Mouse (Mus musculus) heart, postnatal 0 days (tissue): ENCODE measurements around the gene Gm3424. TPM values are rescaled to one million over a fixed set of nuclear protein-coding genes. Genes with fewer than 3 reads are reported as not detected.
A peak's percentile ranks its signal among the peaks of the same experiment; 100 is the strongest.
"Not testable (repeated sequence)": the region's sequence is repeated elsewhere in the genome, so short reads cannot be mapped to it uniquely, and the experiment has no call there.

Experiments
- ATAC-seq: fragments of 200-750 bp; cut with Nextera tagmentation; 2 replicates; pipeline ENCODE4 v1.8.0; 2017; ENCODE audit warnings: low read depth, moderate number of reproducible peaks, moderate library complexity; ENCODE audit not compliant: insufficient read depth
- DNase-seq: peaks from one replicate; pipeline ENCODE4 v3.0.0-alpha.2; 2016; ENCODE audit warnings: low spot score
- H3K27ac ChIP-seq: fragments of 300-500 bp; sonication (generic); 2 replicates; pipeline ENCODE4 v1.5.1; 2014; ENCODE audit warnings: low read depth, mild to moderate bottlenecking
- H3K27me3 ChIP-seq: fragments of 300-500 bp; sonication (generic); 2 replicates; pipeline ENCODE4 v1.6.1; 2014; ENCODE audit warnings: low read length, mixed read lengths; ENCODE audit not compliant: control insufficient read depth, insufficient read depth
- H3K36me3 ChIP-seq: fragments of 300-500 bp; sonication (generic); replicated peaks from 2 replicates; pipeline ENCODE4 v1.6.1; 2014; ENCODE audit warnings: low read length, mixed read lengths; ENCODE audit not compliant: control insufficient read depth, insufficient read depth
- H3K4me1 ChIP-seq: fragments of 300-500 bp; sonication (generic); 2 replicates; pipeline ENCODE4 v1.6.1; 2014; ENCODE audit warnings: antibody characterized with exemption; ENCODE audit not compliant: control insufficient read depth, insufficient read depth
- H3K4me2 ChIP-seq: fragments of 300-500 bp; sonication (generic); 2 replicates; pipeline ENCODE4 v1.6.1; 2014; ENCODE audit warnings: low read depth, mild to moderate bottlenecking, low read length, moderate library complexity
- H3K4me3 ChIP-seq: fragments of 300-500 bp; sonication (generic); 2 replicates; pipeline ENCODE4 v1.5.1; 2014; ENCODE audit warnings: low read depth, low read length
- H3K9ac ChIP-seq: fragments of 300-500 bp; sonication (generic); replicated peaks from 2 replicates; pipeline ENCODE4 v1.6.1; 2014; ENCODE audit warnings: low read depth, low read length, mixed read lengths
- H3K9me3 ChIP-seq: fragments of 300-500 bp; sonication (generic); replicated peaks from 2 replicates; pipeline ENCODE4 v1.6.1; 2016; ENCODE audit warnings: low read length; ENCODE audit not compliant: control insufficient read depth
- CTCF ChIP-seq: IDR thresholded peaks from 2 replicates; pipeline ENCODE4 v1.5.1; 2016; ENCODE audit warnings: antibody characterized with exemption, control low read depth, low read depth
- WGBS: fragments of 180-500 bp; shearing (Covaris S2); extraction: QIAGEN DNeasy Blood & Tissue Kit; methylation state at CpG from one replicate; pipeline ENCODE4 v1.1.7; 2014; 5-methylcytosine and 5-hydroxymethylcytosine counted together
- polyA plus RNA-seq: library from polyadenylated mRNA; unstranded; fragments of >200 nt; fragmentation: Nextera tagmentation; extraction: Ambion mirVana; gene quantifications from 2 replicates; pipeline ENCODE4 v1.2.1, GENCODE M21; 2015
- total RNA-seq: library from RNA; depleted of rRNA; stranded (reverse); fragments of >200 nt; gene quantifications from 2 replicates; pipeline ENCODE4 v1.2.3, GENCODE M21; 2014; ENCODE audit warnings: low replicate concordance; rRNA removed

Gm3424 gene
- not detected in 2 replicates for total RNA-seq
- polyA plus RNA-seq: not detected in 2 replicates

GRCm38 (mm10) chr14:5830229-5830628 is at the start of gene Gm3424:
Gene Gm3424 (minus strand): TSS chr14:5830329.
- not testable (repeated sequence) for H3K27me3 ChIP-seq, H3K4me2 ChIP-seq, H3K27ac ChIP-seq, H3K4me1 ChIP-seq, H3K9ac ChIP-seq, H3K9me3 ChIP-seq, DNase-seq, ATAC-seq, H3K36me3 ChIP-seq, H3K4me3 ChIP-seq
- whole genome bisulfite sequencing: no CpG with 5 or more reads among the region's 3 CpGs

GRCm38 (mm10) chr14:5879791-5880190 is 49.7 kb upstream of the Gm3424 start:
- not testable (repeated sequence) for H3K27ac ChIP-seq, H3K9me3 ChIP-seq, ATAC-seq, H3K27me3 ChIP-seq, H3K9ac ChIP-seq, DNase-seq, H3K36me3 ChIP-seq, H3K4me1 ChIP-seq
- Histone ChIP-seq H3K4me2 (peak overlapping the region; percentile 48), H3K4me3 (peak overlapping the region; percentile 26)
- 1% methylated on average over 20 of the region's 28 CpGs for WGBS

- not testable (repeated sequence) for H3K27me3 ChIP-seq, H3K4me1 ChIP-seq, H3K36me3 ChIP-seq, H3K9ac ChIP-seq, H3K4me3 ChIP-seq, H3K9me3 ChIP-seq, H3K27ac ChIP-seq, H3K4me2 ChIP-seq, ATAC-seq
- TF ChIP-seq CTCF: peak; percentile 46
- peak; percentile 7 for DNase-seq
- 10% methylated on average over 5 of the region's 11 CpGs for WGBS
Measured at GRCm38 (mm10) chr14:5879136-5879535, 49.0 kb upstream of the Gm3424 start.

- H3K27ac ChIP-seq, H3K9me3 ChIP-seq, DNase-seq, H3K9ac ChIP-seq, ATAC-seq, H3K4me1 ChIP-seq, H3K36me3 ChIP-seq, H3K4me2 ChIP-seq, H3K4me3 ChIP-seq, H3K27me3 ChIP-seq: not testable (repeated sequence)
- 68% methylated on average over 3 of the region's 3 CpGs for WGBS
Measured at GRCm38 (mm10) chr14:5855911-5856310, 25.8 kb upstream of the Gm3424 start.

GRCm38 (mm10) chr14:5812699-5813356 is 17.3 kb downstream of the Gm3424 start:
- not testable (repeated sequence) for H3K4me3 ChIP-seq

GRCm38 (mm10) chr14:5807882-5808281 is 22.2 kb downstream of the Gm3424 start, which contains the start of gene Gm3383:
Gene Gm3383 (minus strand): TSS chr14:5807982.
- DNase-seq, H3K4me1 ChIP-seq, H3K36me3 ChIP-seq, H3K27ac ChIP-seq, H3K9me3 ChIP-seq, H3K9ac ChIP-seq, H3K27me3 ChIP-seq, H3K4me2 ChIP-seq, H3K4me3 ChIP-seq, ATAC-seq: not testable (repeated sequence)
- WGBS: no CpG with 5 or more reads among the region's 3 CpGs

More at GRCm38 (mm10) chr14:5812699-5813356, 17.3 kb downstream of the Gm3424 start:
- H3K27me3 ChIP-seq, H3K27ac ChIP-seq, H3K36me3 ChIP-seq, DNase-seq, H3K9ac ChIP-seq, H3K9me3 ChIP-seq, H3K4me1 ChIP-seq, ATAC-seq, H3K4me2 ChIP-seq: not testable (repeated sequence)
- no CpG with 5 or more reads among the region's 47 CpGs for WGBS

Other genes starting within 250 kb of the Gm3424 start
- not detected in 2 replicates for gene Gm8265, start 197.3 kb downstream of the Gm3424 start, total RNA-seq
- gene Gm8265, start 197.3 kb downstream of the Gm3424 start, polyA plus RNA-seq: not detected in 2 replicates
- gene Gm9603, start 142.9 kb downstream of the Gm3424 start, total RNA-seq: not detected in 2 replicates
- not detected in 2 replicates for gene Gm9603, start 142.9 kb downstream of the Gm3424 start, polyA plus RNA-seq
- gene Gm3373, start 88.8 kb downstream of the Gm3424 start, total RNA-seq: not detected in 2 replicates
- gene Gm3373, start 88.8 kb downstream of the Gm3424 start, polyA plus RNA-seq: not detected in 2 replicates
- gene Gm3383, start 22.3 kb downstream of the Gm3424 start, total RNA-seq: not detected in 2 replicates
- gene Gm3383, start 22.3 kb downstream of the Gm3424 start, polyA plus RNA-seq: 0.21 and 0.45 TPM in 2 replicates
- gene Gm8237, start 50.1 kb upstream of the Gm3424 start, total RNA-seq: not detected in 2 replicates
- 0.10 and 0.11 TPM in 2 replicates for gene Gm8237, start 50.1 kb upstream of the Gm3424 start, polyA plus RNA-seq
- gene Gm3248, start 131.4 kb upstream of the Gm3424 start, total RNA-seq: not detected in 2 replicates
- 0.22 and 0.23 TPM in 2 replicates for gene Gm3248, start 131.4 kb upstream of the Gm3424 start, polyA plus RNA-seq
- gene Gm3453, start 148.8 kb upstream of the Gm3424 start, total RNA-seq: not detected in 2 replicates
- gene Gm3453, start 148.8 kb upstream of the Gm3424 start, polyA plus RNA-seq: not detected in 2 replicates
- gene Gm6337, start 227.9 kb upstream of the Gm3424 start, total RNA-seq: not detected in 2 replicates
- gene Gm6337, start 227.9 kb upstream of the Gm3424 start, polyA plus RNA-seq: not detected in 2 replicates